Mouse (Mus musculus): Measurements from ENCODE around the gene Plxna4.

Plxna4 gene

GRCm38 (mm10) chr6:32386915-32387314 lies 201.1 kb downstream of the Plxna4 start:
- no peaks in the 10 kb centered on the region for H3K27me3 ChIP-seq (ENCODE audit: control insufficient read depth, insufficient read depth, low read length, poor library complexity, severe bottlenecking)
- H3K36me3 ChIP-seq (ENCODE audit: control insufficient read depth, insufficient read depth, low read length, poor library complexity, severe bottlenecking): no peaks in the 10 kb centered on the region
- no peak for DNase-seq (ENCODE audit: low read depth, low spot score)

GRCm38 (mm10) chr6:32384937-32385336 lies 203.1 kb downstream of the Plxna4 start:
- H3K36me3 ChIP-seq (ENCODE audit: control insufficient read depth, insufficient read depth, low read length, poor library complexity, severe bottlenecking): no peaks in the 10 kb centered on the region
- DNase-seq (ENCODE audit: low read depth, low spot score): no peak
- no peaks in the 10 kb centered on the region for H3K27me3 ChIP-seq (ENCODE audit: control insufficient read depth, insufficient read depth, low read length, poor library complexity, severe bottlenecking)

- no peaks in the 10 kb centered on the region for H3K36me3 ChIP-seq (ENCODE audit: control insufficient read depth, insufficient read depth, low read length, poor library complexity, severe bottlenecking)
- DNase-seq (ENCODE audit: low read depth, low spot score): no peak
- H3K27me3 ChIP-seq (ENCODE audit: control insufficient read depth, insufficient read depth, low read length, poor library complexity, severe bottlenecking): no peaks in the 10 kb centered on the region
Observed at GRCm38 (mm10) chr6:32384423-32384822, 203.6 kb downstream of the Plxna4 start.

GRCm38 (mm10) chr6:32381516-32381915 lies 206.5 kb downstream of the Plxna4 start:
- DNase-seq (ENCODE audit: low read depth, low spot score): no peak
- Histone ChIP-seq H3K27me3 (ENCODE audit: control insufficient read depth, insufficient read depth, low read length, poor library complexity, severe bottlenecking) (no peaks in the 10 kb centered on the region), H3K36me3 (ENCODE audit: control insufficient read depth, insufficient read depth, low read length, poor library complexity, severe bottlenecking) (no peaks in the 10 kb centered on the region)

- no peaks in the 10 kb centered on the region for H3K27me3 ChIP-seq (ENCODE audit: control insufficient read depth, insufficient read depth, low read length, poor library complexity, severe bottlenecking)
- no peaks in the 10 kb centered on the region for H3K36me3 ChIP-seq (ENCODE audit: control insufficient read depth, insufficient read depth, low read length, poor library complexity, severe bottlenecking)
- DNase-seq (ENCODE audit: low read depth, low spot score): no peak
Observed at GRCm38 (mm10) chr6:32377181-32377580, 210.8 kb downstream of the Plxna4 start.

- Histone ChIP-seq H3K36me3 (ENCODE audit: control insufficient read depth, insufficient read depth, low read length, poor library complexity, severe bottlenecking) (no peaks in the 10 kb centered on the region), H3K27me3 (ENCODE audit: control insufficient read depth, insufficient read depth, low read length, poor library complexity, severe bottlenecking) (no peaks in the 10 kb centered on the region)
- no peak for DNase-seq (ENCODE audit: low read depth, low spot score)
Observed at GRCm38 (mm10) chr6:32373931-32374361, 214.0 kb downstream of the Plxna4 start.

GRCm38 (mm10) chr6:32369092-32369491 lies 218.9 kb downstream of the Plxna4 start:
- no peaks in the 10 kb centered on the region for H3K27me3 ChIP-seq (ENCODE audit: control insufficient read depth, insufficient read depth, low read length, poor library complexity, severe bottlenecking)
- no peak for DNase-seq (ENCODE audit: low read depth, low spot score)

GRCm38 (mm10) chr6:32368408-32368807 lies 219.6 kb downstream of the Plxna4 start:
- no peak for DNase-seq (ENCODE audit: low read depth, low spot score)
- H3K36me3 ChIP-seq (ENCODE audit: control insufficient read depth, insufficient read depth, low read length, poor library complexity, severe bottlenecking): no peaks in the 10 kb centered on the region
- H3K27me3 ChIP-seq (ENCODE audit: control insufficient read depth, insufficient read depth, low read length, poor library complexity, severe bottlenecking): no peaks in the 10 kb centered on the region

More at GRCm38 (mm10) chr6:32369092-32369491, 218.9 kb downstream of the Plxna4 start:
- H3K36me3 ChIP-seq (ENCODE audit: control insufficient read depth, insufficient read depth, low read length, poor library complexity, severe bottlenecking): no peaks in the 10 kb centered on the region

- Histone ChIP-seq H3K27me3 (ENCODE audit: control insufficient read depth, insufficient read depth, low read length, poor library complexity, severe bottlenecking) (no peaks in the 10 kb centered on the region), H3K36me3 (ENCODE audit: control insufficient read depth, insufficient read depth, low read length, poor library complexity, severe bottlenecking) (no peaks in the 10 kb centered on the region)
- DNase-seq (ENCODE audit: low read depth, low spot score): no peak
Observed at GRCm38 (mm10) chr6:32364933-32365332, 223.1 kb downstream of the Plxna4 start.

- no peaks in the 10 kb centered on the region for H3K27me3 ChIP-seq (ENCODE audit: control insufficient read depth, insufficient read depth, low read length, poor library complexity, severe bottlenecking)
- no peaks in the 10 kb centered on the region for H3K36me3 ChIP-seq (ENCODE audit: control insufficient read depth, insufficient read depth, low read length, poor library complexity, severe bottlenecking)
- no peak for DNase-seq (ENCODE audit: low read depth, low spot score)
Observed at GRCm38 (mm10) chr6:32363489-32364068, 224.4 kb downstream of the Plxna4 start.

- no peaks in the 10 kb centered on the region for H3K36me3 ChIP-seq (ENCODE audit: control insufficient read depth, insufficient read depth, low read length, poor library complexity, severe bottlenecking)
- DNase-seq (ENCODE audit: low read depth, low spot score): no peak
- H3K27me3 ChIP-seq (ENCODE audit: control insufficient read depth, insufficient read depth, low read length, poor library complexity, severe bottlenecking): no peaks in the 10 kb centered on the region
Observed at GRCm38 (mm10) chr6:32362421-32362820, 225.6 kb downstream of the Plxna4 start.

- Histone ChIP-seq H3K27me3 (ENCODE audit: control insufficient read depth, insufficient read depth, low read length, poor library complexity, severe bottlenecking) (no peaks in the 10 kb centered on the region), H3K36me3 (ENCODE audit: control insufficient read depth, insufficient read depth, low read length, poor library complexity, severe bottlenecking) (no peaks in the 10 kb centered on the region)
- DNase-seq (ENCODE audit: low read depth, low spot score): no peak
Observed at GRCm38 (mm10) chr6:32359675-32360074, 228.3 kb downstream of the Plxna4 start.

GRCm38 (mm10) chr6:32357497-32357896 lies 230.5 kb downstream of the Plxna4 start:
- no peaks in the 10 kb centered on the region for H3K36me3 ChIP-seq (ENCODE audit: control insufficient read depth, insufficient read depth, low read length, poor library complexity, severe bottlenecking)
- no peak for DNase-seq (ENCODE audit: low read depth, low spot score)
- H3K27me3 ChIP-seq (ENCODE audit: control insufficient read depth, insufficient read depth, low read length, poor library complexity, severe bottlenecking): no peaks in the 10 kb centered on the region

- H3K36me3 ChIP-seq (ENCODE audit: control insufficient read depth, insufficient read depth, low read length, poor library complexity, severe bottlenecking): no peaks in the 10 kb centered on the region
- H3K27me3 ChIP-seq (ENCODE audit: control insufficient read depth, insufficient read depth, low read length, poor library complexity, severe bottlenecking): no peaks in the 10 kb centered on the region
- no peak for DNase-seq (ENCODE audit: low read depth, low spot score)
Observed at GRCm38 (mm10) chr6:32355559-32355958, 232.4 kb downstream of the Plxna4 start.

GRCm38 (mm10) chr6:32348996-32349395 lies 239.0 kb downstream of the Plxna4 start:
- no peaks in the 10 kb centered on the region for H3K27me3 ChIP-seq (ENCODE audit: control insufficient read depth, insufficient read depth, low read length, poor library complexity, severe bottlenecking)
- H3K36me3 ChIP-seq (ENCODE audit: control insufficient read depth, insufficient read depth, low read length, poor library complexity, severe bottlenecking): no peaks in the 10 kb centered on the region
- DNase-seq (ENCODE audit: low read depth, low spot score): no peak

GRCm38 (mm10) chr6:32348126-32348525 lies 239.9 kb downstream of the Plxna4 start:
- DNase-seq (ENCODE audit: low read depth, low spot score): no peak
- H3K27me3 ChIP-seq (ENCODE audit: control insufficient read depth, insufficient read depth, low read length, poor library complexity, severe bottlenecking): no peaks in the 10 kb centered on the region
- no peaks in the 10 kb centered on the region for H3K36me3 ChIP-seq (ENCODE audit: control insufficient read depth, insufficient read depth, low read length, poor library complexity, severe bottlenecking)

Data from splenic B cell, adult 2 months (primary cell).